Mouse (Mus musculus) heart, adult 8-10 months (tissue): ENCODE results near the gene Scamp4. TPM values are rescaled to one million over a fixed set of nuclear protein-coding genes. Genes with fewer than 3 reads are reported as not detected.
A peak's percentile ranks its signal among the peaks of the same experiment; 100 is the strongest.
"Not testable (repeated sequence)": the region's sequence is repeated elsewhere in the genome, so short reads cannot be mapped to it uniquely, and the experiment has no call there.

Experiments
- DNase-seq: peaks from one replicate; pipeline ENCODE4 v3.0.0; 2022; ENCODE audit warnings: low spot score
- total RNA-seq, 4 experiments: library from RNA; stranded (reverse); gene quantifications; 2 replicates each; pipeline ENCODE4 v1.2.4; 2022

Scamp4 gene
- total RNA-seq, 4 experiments from 2014 or later = 20.0 to 25.2 (median 21.9) TPM

DNA sequence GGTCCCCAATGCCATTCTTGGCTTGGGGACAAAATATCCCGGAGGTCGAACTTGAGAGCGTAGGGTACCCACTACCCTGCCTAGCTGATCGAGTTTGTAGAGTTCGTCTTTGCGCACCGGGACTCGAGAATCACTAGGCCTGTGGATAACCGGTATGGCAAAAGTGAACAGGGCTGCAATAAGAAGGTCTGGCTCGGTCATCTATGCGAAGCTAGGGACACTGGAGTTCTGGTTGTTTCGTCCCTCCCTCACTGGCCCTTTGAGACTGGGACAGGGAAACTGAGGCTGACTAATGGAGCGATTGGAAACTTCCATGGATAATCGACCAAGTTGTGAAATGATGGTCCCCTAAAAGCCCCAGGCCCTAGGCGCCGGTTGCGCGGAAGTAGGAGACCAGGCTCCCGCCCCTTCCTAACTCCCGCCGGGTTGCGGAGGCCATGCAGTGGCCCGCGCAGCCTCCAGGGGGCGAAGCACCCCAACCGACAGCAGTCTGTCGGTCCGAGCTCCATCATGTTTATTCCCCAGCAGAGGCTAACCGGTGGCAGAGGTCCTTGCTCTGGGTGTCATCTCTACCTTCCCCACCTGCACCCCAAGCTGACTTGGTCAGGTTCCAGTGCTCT is 24.4 kb upstream of the Scamp4 start:
- DNase-seq = peak; percentile 83

DNA sequence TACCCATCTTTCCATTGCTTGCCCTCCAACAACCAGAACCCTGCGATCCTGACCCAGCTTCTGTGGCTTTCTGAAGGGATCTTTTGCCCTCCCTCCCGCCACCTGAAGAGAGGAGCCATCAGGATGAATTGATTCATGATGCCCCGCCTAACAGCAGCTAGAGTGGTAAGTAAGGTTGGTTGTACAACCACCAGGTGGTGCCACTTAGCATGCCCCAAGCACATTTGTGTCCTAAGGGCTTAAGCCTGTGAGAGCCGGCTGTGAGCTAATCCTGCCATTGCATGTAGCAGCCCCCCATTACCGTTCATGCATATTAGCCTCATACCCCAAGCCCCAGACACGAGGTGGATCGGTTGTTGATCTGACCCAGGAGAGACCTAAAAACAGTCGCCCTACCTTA is 23.8 kb upstream of the Scamp4 start:
- DNase-seq = no peak

GRCm38 (mm10) chr10:80583047-80583446 is 19.6 kb upstream of the Scamp4 start:
- DNase-seq = no peak

GRCm38 (mm10) chr10:80584045-80584488 is 18.6 kb upstream of the Scamp4 start:
- no peak for DNase-seq

GRCm38 (mm10) chr10:80584642-80585552 is 17.8 kb upstream of the Scamp4 start:
- no peak for DNase-seq

- DNase-seq = no peak
These were observed 17.1 kb upstream of the Scamp4 start for GRCm38 (mm10) chr10:80585581-80585980.

GRCm38 (mm10) chr10:80586407-80587304 is 16.0 kb upstream of the Scamp4 start:
- DNase-seq = no peak

DNA sequence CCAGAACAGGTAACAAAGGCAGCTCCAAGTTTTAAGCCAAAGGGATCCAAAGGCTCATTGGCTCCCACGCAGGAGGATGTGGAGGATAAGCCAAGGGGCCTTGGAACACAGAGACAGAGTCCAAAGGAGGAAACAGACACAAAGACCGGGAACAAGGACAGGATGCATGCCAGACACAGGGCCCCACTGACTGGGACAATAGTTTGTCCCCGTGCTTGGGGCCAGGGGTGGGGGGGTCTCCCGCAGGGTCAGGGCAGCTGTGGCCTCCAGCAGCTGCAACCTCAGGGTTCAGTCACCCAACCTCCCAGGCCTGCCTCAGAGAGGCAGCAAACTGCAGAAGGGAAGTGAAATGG is 15.4 kb upstream of the Scamp4 start:
- peak; percentile 78 for DNase-seq

DNA sequence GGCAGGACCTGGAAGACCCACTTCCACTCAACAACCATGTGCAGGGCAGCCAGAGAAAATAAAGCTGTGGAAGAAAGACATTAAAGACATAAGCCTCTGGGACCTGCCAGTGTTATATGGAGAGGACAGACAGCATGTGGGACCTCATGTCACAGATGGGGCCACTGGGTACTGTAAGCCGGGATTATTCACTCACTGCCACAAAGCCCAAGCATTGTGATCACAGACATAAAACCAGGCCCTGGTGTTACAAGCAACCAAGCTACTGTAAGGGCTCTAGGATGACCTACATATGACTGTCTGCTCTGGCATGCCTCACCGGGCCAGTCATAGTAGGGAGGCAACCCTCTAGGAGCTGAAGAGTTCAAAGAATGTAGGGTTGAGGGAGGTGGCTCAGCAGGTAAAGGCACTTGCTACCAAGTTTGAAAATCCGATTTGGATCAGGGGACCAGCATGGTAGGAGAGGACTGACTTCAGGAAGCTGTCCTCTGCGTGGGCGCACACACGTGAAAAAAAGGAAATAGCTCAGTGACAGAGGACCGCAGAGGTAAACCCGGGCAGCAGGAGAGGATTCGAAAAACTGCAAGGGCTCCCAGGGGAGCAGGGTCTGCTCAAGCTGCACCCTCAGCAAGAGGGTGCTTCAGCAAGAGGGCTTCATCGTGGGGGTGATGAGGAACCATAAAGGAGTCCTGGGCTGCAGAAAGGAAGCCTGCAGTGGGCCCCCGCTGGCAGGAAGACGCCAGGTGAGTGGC is 13.4 kb upstream of the Scamp4 start:
- no peak for DNase-seq

GRCm38 (mm10) chr10:80589879-80590854 is 12.5 kb upstream of the Scamp4 start, which contains the start of gene Abhd17a:
Abhd17a (minus strand) TSS chr10:80590341.
- peak; percentile 94 for DNase-seq

DNA sequence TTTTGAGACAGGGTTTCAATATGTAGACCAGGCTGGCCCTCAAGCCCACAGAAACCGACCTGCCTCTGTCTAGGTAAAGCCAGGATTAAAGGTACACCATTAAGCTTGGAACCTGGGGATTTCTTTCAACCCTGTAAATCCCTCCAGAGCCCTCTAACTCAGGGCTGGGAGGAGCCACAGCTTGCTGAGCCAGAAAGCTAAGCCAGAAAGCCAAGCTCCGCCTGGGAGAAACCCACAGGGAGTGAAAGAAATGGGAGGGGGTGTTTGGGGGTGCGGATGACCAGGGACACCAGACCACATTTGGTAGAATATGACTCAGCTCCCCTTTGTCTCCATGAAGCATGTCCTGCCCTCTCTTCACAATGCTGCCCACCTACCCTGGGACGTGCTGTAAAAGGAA is 6.4 kb upstream of the Scamp4 start:
- no peak for DNase-seq

DNA sequence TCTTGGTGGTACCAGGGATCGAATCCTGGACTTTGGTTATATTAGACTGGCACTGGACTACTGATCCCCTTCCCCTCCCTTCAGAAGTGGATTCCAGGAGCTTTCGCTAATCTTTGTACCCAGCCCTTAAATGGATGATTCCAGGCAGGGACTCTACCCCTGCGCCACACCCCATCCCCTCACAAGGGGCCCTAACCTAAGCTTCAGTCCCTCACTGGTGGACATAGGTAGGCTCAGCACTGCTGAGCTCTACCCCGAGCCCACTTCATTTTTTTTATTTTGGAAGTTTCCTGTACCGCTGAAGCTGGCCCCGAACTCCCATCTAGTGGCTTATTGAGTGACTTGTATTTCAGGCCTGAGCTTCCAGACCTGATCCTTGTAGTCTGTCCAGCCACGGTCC is 692 bp downstream of the Scamp4 start:
- no peak for DNase-seq

DNA sequence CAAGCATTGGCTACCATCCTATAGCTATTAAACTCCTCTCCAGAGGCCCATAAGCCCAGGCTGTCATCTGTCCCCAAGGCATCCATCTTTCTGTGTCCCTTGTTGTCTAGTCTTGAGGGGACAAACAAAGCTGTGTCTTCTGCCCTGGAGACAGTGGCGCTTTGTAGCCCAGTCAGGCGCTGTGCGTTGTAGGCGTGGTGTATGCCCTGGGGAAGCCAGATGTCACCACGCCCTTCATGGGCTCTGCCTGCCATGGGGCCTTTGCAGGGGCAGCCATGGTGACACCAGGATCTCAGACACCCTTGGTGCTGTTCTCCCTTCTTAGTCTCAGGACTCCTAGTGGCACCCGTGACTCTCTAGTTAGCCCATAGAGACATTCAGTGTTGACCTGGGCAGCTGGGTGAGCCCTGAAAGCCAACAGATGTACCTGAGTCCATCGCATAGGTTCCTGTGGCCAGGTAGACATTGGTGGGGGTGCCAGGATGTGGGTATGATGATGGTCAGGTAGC is 1.4 kb downstream of the Scamp4 start:
- no peak for DNase-seq

DNA sequence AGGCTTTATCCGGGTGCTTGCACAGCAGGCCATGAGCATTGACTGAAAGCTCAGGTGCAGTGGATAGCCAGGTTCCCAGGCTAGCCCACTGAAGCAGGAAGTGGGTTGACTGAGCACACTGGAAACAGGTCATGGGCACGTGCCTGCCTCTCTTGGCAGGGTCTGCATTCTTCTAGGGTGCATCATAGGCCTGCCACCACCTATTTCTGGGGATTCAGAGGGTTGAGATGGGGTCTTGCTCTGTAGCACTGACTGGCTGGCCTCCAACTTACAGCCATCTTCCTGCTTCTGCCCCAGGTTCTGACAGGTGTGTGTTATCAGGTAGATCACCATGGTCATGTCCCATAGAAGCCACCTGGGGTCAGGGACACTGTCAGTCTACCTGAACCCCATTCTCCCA is 2.3 kb downstream of the Scamp4 start:
- DNase-seq = no peak

GRCm38 (mm10) chr10:80605721-80606120 is 3.0 kb downstream of the Scamp4 start, which contains the start of gene Gm49322:
Gm49322 (plus strand) TSS chr10:80606021.
- not testable (repeated sequence) for DNase-seq

GRCm38 (mm10) chr10:80606306-80606705 is 3.6 kb downstream of the Scamp4 start:
- no peak for DNase-seq

- no peak for DNase-seq
These were observed 4.2 kb downstream of the Scamp4 start for GRCm38 (mm10) chr10:80606737-80607350.

DNA sequence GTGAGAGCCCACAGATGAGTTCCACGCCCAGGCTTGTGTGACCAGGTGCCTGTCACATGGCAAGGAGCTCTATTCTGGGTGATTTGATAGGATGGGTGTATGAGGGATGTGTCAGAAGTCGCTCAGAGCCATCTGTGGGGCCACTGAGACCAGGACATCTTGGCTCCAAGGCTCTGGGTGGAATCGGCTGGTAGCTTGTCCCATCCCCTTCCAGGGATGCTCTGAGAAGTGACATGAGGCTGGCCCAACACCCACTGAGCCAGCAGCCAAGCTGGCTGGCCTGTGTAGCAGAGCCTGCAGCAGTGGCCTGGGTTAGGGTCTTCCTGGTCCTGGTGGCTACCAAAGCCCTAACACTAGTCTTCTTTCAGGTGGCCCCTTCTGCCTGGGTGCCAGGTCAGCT is 5.8 kb downstream of the Scamp4 start:
- DNase-seq = no peak

GRCm38 (mm10) chr10:80609269-80609924 is 6.7 kb downstream of the Scamp4 start:
- DNase-seq = no peak
